Mouse (Mus musculus) splenic B cell, adult 2 months (primary cell): Measurements from ENCODE around the gene Rpl36.
"Not testable (repeated sequence)": the region's sequence is repeated elsewhere in the genome, so short reads cannot be mapped to it uniquely, and the experiment has no call there.

Source experiments
- DNase-seq: peaks from one replicate; pipeline ENCODE4 v3.0.0-alpha.2; 2011; ENCODE audit warnings: low read depth, low spot score
- H3K27me3 ChIP-seq: 2 replicates; pipeline ENCODE4 v1.6.1; 2012; ENCODE audit warnings: mild to moderate bottlenecking, low read length, moderate library complexity, mixed read lengths; ENCODE audit not compliant: control insufficient read depth, poor library complexity, insufficient read depth, severe bottlenecking
- H3K36me3 ChIP-seq: 2 replicates; pipeline ENCODE4 v1.6.1; 2012; ENCODE audit warnings: mild to moderate bottlenecking, low read length, moderate library complexity, mixed read lengths; ENCODE audit not compliant: control insufficient read depth, poor library complexity, insufficient read depth, severe bottlenecking

Rpl36 gene

GRCm38 (mm10) chr17:56593527-56594271 is 19.5 kb upstream of the Rpl36 start:
- Histone ChIP-seq H3K27me3 (no peaks in the 10 kb centered on the region), H3K36me3 (peaks cover 14% of the 10 kb centered on the region)
- DNase-seq = no peak

GRCm38 (mm10) chr17:56603186-56604069 is 9.8 kb upstream of the Rpl36 start:
- DNase-seq = no peak
- peaks cover 16% of the 10 kb centered on the region for H3K36me3 ChIP-seq
- no peaks in the 10 kb centered on the region for H3K27me3 ChIP-seq

DNA sequence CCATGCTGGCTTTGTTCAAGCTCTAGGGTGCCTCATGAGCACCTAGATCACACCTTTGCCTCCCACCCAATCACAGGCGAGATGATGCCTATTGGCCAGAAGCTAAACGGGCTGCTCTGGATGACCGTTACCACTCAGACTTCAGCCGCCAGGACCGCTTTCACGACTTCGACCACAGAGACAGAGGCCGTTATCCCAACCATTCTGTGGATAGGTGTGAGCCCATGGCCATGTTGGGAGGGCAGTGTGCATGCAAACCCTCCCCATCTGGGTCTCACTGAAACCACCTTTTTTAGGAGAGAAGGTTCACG is 9.2 kb upstream of the Rpl36 start:
- Histone ChIP-seq H3K36me3 (peaks cover 16% of the 10 kb centered on the region), H3K27me3 (no peaks in the 10 kb centered on the region)
- no peak for DNase-seq

DNA sequence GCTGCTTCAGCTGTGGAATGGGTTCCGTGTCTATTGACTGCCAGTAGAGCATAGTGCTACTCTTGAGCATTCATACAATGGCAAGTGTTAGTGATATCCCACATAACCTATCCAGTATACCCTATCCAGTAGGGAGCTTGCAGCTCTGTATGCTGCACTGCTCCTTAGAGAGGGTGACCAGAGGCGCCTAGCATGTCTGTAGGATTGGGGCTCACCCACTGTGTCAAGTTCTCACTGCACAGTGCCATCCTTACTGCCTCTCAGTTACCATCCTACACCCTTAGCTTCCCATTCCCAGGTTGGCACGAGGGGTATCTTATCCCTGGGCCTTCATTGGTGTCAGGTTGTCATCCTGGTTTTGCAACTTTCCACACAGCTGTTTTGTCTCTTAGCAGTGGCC is 8.8 kb upstream of the Rpl36 start:
- peaks cover 16% of the 10 kb centered on the region for H3K36me3 ChIP-seq
- DNase-seq = no peak
- H3K27me3 ChIP-seq = no peaks in the 10 kb centered on the region

DNA sequence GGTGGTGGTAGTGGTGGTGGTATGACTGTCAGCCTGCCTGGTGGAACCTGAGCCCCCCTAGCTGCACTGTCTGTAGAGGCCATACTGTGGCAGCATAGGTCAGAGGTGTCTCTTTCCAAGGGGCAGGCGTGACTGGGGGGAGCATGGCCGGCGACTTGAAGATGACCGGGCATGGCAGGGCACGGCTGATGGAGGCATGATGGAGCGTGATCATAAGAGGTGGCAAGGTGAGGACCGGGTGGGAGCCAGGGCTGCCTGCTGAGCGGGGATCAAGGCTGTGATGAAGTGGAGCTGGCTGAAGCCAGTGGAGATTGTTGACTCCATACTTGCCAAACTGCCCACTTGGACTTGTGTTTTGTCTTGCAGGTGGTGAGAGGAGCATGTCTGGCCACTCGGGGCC is 7.8 kb upstream of the Rpl36 start:
- Histone ChIP-seq H3K27me3 (no peaks in the 10 kb centered on the region), H3K36me3 (peaks cover 13% of the 10 kb centered on the region)
- DNase-seq = no peak

DNA sequence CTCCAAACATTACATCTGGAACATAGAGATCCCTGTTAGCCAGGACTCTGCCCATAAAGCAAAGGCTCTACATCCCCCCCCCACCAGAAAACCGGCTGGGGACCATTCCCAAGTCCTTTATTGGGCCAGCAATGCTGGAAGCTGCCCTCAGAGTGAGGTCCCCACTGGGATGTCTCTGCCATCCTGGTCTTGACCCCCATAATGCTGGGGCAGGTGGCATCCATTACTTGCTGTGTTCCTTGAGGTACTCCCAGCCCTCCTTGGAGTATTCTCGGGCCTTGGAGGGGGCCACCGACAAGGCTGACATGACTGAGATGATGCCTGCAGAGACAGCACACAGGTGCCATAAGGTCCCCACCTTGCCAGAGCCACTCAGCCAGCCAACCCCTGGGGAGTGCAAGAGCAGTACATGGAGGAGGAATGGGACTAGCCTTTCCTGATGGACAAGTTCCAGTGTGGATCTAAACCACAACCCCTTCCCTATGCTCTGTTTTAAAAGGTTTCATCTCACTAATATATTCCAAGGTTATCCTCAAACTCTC is 5.6 kb upstream of the Rpl36 start:
- H3K36me3 ChIP-seq = peaks cover 5% of the 10 kb centered on the region
- no peak for DNase-seq
- no peaks in the 10 kb centered on the region for H3K27me3 ChIP-seq

- DNase-seq = no peak
- no peaks in the 10 kb centered on the region for H3K27me3 ChIP-seq
- H3K36me3 ChIP-seq = peaks cover 4% of the 10 kb centered on the region
Observed at GRCm38 (mm10) chr17:56608699-56609098, 4.5 kb upstream of the Rpl36 start.

DNA sequence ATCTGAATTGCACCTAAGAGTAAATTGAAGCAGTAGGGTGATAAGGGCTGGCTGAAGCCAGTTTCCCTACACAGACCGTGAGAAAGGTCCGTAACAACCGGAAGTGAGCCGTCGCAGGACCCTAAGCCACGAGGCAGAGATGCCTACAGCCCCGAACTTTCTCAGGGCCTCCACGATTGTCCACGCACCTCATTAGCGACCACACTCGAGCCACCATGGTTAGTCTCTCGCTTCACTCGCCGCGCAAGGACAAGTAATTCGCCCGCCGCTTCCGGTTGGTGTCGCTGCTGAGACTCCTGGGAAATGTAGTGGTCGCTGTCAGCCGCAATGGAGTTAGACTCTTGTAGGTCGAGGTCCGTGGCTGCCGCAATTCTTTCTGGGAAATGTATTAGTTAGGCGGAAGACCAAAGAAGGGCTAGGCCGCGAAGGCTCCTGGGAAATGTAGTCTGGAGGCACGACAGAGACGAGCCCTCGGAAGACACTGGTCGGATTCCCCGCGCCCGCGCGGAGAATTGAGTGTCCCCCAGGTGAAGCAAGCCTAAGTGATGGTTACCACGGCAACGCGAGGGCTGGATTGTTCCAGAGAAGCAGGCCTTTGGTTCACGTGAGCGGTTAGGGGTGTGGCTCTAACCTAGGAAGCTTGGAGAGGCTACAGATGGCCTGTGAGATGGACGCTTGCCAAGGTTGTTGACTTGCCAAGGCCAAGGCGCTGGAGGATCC is 3.6 kb upstream of the Rpl36 start, which contains the start of gene 2410015M20Rik:
2410015M20Rik (minus strand) TSS at position 320 of the 720 bp plus-strand sequence.
- Histone ChIP-seq H3K27me3 (no peaks in the 10 kb centered on the region), H3K36me3 (peaks cover 3% of the 10 kb centered on the region)
- DNase-seq = peak; percentile 97

GRCm38 (mm10) chr17:56611323-56611722 is 1.9 kb upstream of the Rpl36 start:
- Histone ChIP-seq H3K36me3 (peaks cover 5% of the 10 kb centered on the region), H3K27me3 (no peaks in the 10 kb centered on the region)
- no peak for DNase-seq

- Histone ChIP-seq H3K36me3 (peaks cover 3% of the 10 kb centered on the region; the same call in 1 of the 2 replicates), H3K27me3 (no peaks in the 10 kb centered on the region)
- peak; percentile 34 for DNase-seq
Observed at GRCm38 (mm10) chr17:56611861-56612564, 1.2 kb upstream of the Rpl36 start.

GRCm38 (mm10) chr17:56612565-56612939 is 664 bp upstream of the Rpl36 start:
- DNase-seq = not testable (repeated sequence)

DNA sequence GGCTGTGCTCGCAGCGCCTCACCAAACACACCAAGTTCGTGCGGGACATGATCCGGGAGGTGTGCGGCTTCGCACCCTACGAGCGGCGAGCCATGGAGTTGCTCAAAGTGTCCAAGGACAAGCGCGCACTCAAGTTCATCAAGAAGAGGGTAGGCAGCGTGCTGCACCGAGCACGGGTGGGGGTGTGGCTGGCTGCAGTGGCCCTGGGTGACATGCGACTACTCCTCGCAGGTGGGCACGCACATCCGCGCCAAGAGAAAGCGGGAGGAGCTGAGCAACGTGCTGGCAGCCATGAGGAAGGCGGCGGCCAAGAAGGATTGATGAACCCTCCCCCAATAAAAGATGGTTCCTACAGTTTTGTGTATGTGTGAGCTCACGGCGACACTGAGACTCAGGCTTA is 677 bp downstream of the Rpl36 start:
- peak; percentile 36 for DNase-seq
- H3K27me3 ChIP-seq, H3K36me3 ChIP-seq: not testable (repeated sequence)

More at GRCm38 (mm10) chr17:56612565-56612939, 664 bp upstream of the Rpl36 start:
- not testable (repeated sequence) for H3K36me3 ChIP-seq, H3K27me3 ChIP-seq

- Histone ChIP-seq H3K36me3 (peaks cover 5% of the 10 kb centered on the region), H3K27me3 (no peaks in the 10 kb centered on the region)
- peak; percentile 25 for DNase-seq
Observed at GRCm38 (mm10) chr17:56614391-56615135, 1.3 kb downstream of the Rpl36 start.
